Mouse (Mus musculus): ENCODE measurements around the gene Mrtfb.

- no peak for TF ChIP-seq CTCF (IDR thresholded peaks at IDR 0.05)
- no peak for TF ChIP-seq EP300 (IDR thresholded peaks at IDR 0.05)
Measured at GRCm38 (mm10) chr16:13332536-13332935, 76.3 kb downstream of the Mrtfb start.

Data from lung, postnatal 0 days (tissue).